Mouse (Mus musculus) lung, embryonic 14.5 days (tissue): ENCODE measurements around the gene Ampd1. TPM values are rescaled to one million over a fixed set of nuclear protein-coding genes. Genes with fewer than 3 reads are reported as not detected.

Experiments
- ATAC-seq: fragments of 200-750 bp; cut with Nextera tagmentation; 2 replicates; pipeline ENCODE4 v1.8.0; 2017; ENCODE audit warnings: mild to moderate bottlenecking, moderate TSS enrichment, moderate library complexity; ENCODE audit not compliant: insufficient read depth
- DNase-seq: peaks from one replicate; pipeline ENCODE4 v3.0.0-alpha.2; 2015
- H3K27ac ChIP-seq: fragments of 300-500 bp; sonication (generic); 2 replicates; pipeline ENCODE4 v1.5.1; 2014; ENCODE audit warnings: low read depth, mild to moderate bottlenecking, moderate library complexity
- H3K27me3 ChIP-seq: fragments of 300-500 bp; sonication (generic); 2 replicates; pipeline ENCODE4 v1.6.1; 2014; ENCODE audit warnings: low read length, control low read depth; ENCODE audit not compliant: insufficient read depth
- H3K36me3 ChIP-seq: fragments of 300-500 bp; sonication (generic); 2 replicates; pipeline ENCODE4 v1.6.1; 2014; ENCODE audit warnings: control low read depth; ENCODE audit not compliant: insufficient read depth
- H3K4me1 ChIP-seq: fragments of 300-500 bp; sonication (generic); 2 replicates; pipeline ENCODE4 v1.6.1; 2014; ENCODE audit warnings: antibody characterized with exemption, control low read depth; ENCODE audit not compliant: insufficient read depth
- H3K4me2 ChIP-seq: fragments of 300-500 bp; sonication (generic); 2 replicates; pipeline ENCODE4 v1.6.1; 2014; ENCODE audit warnings: mild to moderate bottlenecking
- H3K4me3 ChIP-seq: fragments of 300-500 bp; sonication (generic); 2 replicates; pipeline ENCODE4 v1.5.1; 2014; ENCODE audit warnings: low read depth, low read length
- H3K9ac ChIP-seq: fragments of 300-500 bp; sonication (generic); 2 replicates; pipeline ENCODE4 v1.6.1; 2014
- H3K9me3 ChIP-seq: fragments of 300-500 bp; sonication (generic); 2 replicates; pipeline ENCODE4 v1.6.1; 2016; ENCODE audit warnings: low read depth, low read length, control low read depth
- CTCF ChIP-seq: IDR thresholded peaks from 2 replicates; pipeline ENCODE4 v1.5.1; 2016; ENCODE audit warnings: antibody characterized with exemption, low read depth
- WGBS: fragments of 180-500 bp; shearing (Covaris S2); extraction: QIAGEN DNeasy Blood & Tissue Kit; methylation state at CpG from one replicate; pipeline ENCODE4 v1.1.7; 2014; 5-methylcytosine and 5-hydroxymethylcytosine counted together
- polyA plus RNA-seq: library from polyadenylated mRNA; unstranded; fragments of >200 nt; fragmentation: Nextera tagmentation; extraction: Ambion mirVana; gene quantifications from 2 replicates; pipeline ENCODE4 v1.2.1, GENCODE M21; 2014

The Ampd1 gene
- polyA plus RNA-seq, 1 experiment from 2014 or later = 0.20 TPM

DNA sequence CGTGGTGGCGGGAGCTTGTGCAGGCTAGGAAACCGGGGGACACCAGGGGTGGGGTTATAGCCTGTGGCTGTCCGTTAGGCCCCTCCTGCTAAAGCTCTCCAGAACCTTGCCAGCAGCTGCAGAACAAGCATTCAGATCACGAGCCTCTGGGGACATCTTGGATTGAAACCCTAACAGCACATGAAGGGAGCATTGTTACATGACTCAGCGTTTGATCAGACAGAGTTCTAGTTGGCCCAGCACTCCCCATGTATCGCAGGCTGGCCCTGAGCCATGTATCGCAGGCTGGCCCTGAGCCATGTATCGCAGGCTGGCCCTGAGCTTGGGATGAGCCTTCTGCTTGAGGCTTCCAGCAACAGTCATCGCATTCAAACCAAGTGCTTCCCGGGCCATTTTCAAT, 67.5 kb downstream of the Ampd1 start:
- no peak for DNase-seq
- no peak overlapping the region for H3K9ac ChIP-seq
- no peak overlapping the region for H3K4me3 ChIP-seq
- no peak for TF ChIP-seq CTCF
- no peaks in the 10 kb centered on the region for H3K27me3 ChIP-seq
- H3K4me2 ChIP-seq = no peak overlapping the region
- H3K9me3 ChIP-seq = no peaks in the 10 kb centered on the region
- 82% methylated on average over 11 of the region's 11 CpGs for WGBS
- ATAC-seq = 0 out of 2 replicates have a peak, but pooled peaks have one; percentile 41
- no peaks in the 10 kb centered on the region for H3K4me1 ChIP-seq
- H3K36me3 ChIP-seq = peaks cover 5% of the 10 kb centered on the region; the same call in 1 of the 2 replicates
- H3K27ac ChIP-seq = no peak overlapping the region

DNA sequence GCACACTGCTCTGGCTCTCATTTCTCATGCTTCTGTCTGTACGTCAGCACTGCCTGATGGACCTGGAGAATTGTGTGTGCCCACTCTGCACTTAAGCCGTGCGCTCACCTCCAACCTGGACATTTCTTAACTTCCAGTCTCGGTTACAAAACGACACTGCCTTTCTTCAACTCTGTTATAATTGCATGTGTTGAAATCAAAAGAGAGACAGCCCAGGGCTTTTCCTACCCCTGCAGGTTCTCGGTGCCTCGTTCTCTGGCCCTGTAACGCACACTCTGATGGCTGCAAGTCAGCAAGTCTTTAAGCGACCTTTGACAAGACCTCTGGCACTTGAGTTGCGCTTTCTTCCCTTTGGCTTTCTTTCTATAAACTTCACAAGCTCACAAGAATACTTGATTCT, 68.6 kb downstream of the Ampd1 start:
- DNase-seq = no peak
- Histone ChIP-seq H3K27ac (no peak overlapping the region), H3K4me1 (no peaks in the 10 kb centered on the region), H3K9ac (no peak overlapping the region), H3K9me3 (no peaks in the 10 kb centered on the region), H3K36me3 (peaks cover 4% of the 10 kb centered on the region; the same call in 1 of the 2 replicates), H3K4me2 (no peak overlapping the region), H3K27me3 (no peaks in the 10 kb centered on the region), H3K4me3 (no peak overlapping the region)
- WGBS = 79% methylated on average over 10 of the region's 10 CpGs
- ATAC-seq = no peak
- TF ChIP-seq CTCF = no peak

DNA sequence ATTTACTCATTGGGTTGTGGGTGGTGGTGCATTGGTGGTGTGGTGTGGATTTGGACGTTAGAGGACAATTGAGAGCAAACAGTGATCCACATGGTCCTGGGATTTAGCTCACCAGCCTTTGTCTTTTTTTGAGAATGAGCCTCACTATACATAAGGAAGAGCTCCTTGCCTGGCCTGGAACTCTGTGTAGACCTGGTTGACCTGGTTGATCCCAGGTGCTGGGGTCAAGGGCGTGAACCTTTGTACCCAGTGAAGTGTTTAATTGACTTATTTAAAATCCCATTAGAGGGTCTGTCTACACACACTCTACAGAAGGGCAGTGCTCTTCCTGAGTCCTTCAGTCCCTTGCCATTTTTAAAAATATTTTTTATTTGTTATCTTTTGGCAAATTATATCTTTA, 71.5 kb downstream of the Ampd1 start:
- Histone ChIP-seq H3K27ac (no peak overlapping the region), H3K4me1 (no peaks in the 10 kb centered on the region), H3K4me2 (no peak overlapping the region), H3K36me3 (0 out of 2 replicates have a peak, but pooled peaks cover 4% of the 10 kb centered on the region), H3K9ac (no peak overlapping the region), H3K27me3 (no peaks in the 10 kb centered on the region), H3K9me3 (no peaks in the 10 kb centered on the region), H3K4me3 (no peak overlapping the region)
- DNase-seq (no peak), ATAC-seq (no peak)
- TF ChIP-seq CTCF = no peak
- 70% methylated on average over 2 of the region's 2 CpGs for WGBS

DNA sequence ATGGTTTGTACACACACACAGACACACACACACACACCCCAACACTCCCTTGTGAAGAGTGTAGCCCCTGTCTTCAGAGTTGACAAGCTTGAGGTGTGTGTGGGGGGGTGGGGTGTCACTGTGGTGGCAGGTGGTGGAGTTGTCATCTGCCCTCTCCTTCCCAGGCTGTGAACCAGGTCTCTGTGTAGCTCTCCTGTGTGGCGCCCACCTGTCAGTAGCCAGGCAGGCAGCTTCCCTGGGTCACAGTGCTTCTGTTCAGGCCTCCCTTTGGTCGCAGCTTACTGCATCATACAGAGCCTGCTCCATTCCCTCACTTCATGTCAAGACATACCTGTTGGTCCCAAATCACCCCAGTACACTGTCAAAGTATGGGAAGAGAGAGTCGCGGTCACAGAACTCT, 72.0 kb downstream of the Ampd1 start:
- H3K27ac ChIP-seq = no peak overlapping the region
- no peak for TF ChIP-seq CTCF
- DNase-seq = no peak
- H3K9ac ChIP-seq = no peak overlapping the region
- no peak overlapping the region for H3K4me2 ChIP-seq
- no peaks in the 10 kb centered on the region for H3K4me1 ChIP-seq
- no peaks in the 10 kb centered on the region for H3K27me3 ChIP-seq
- H3K36me3 ChIP-seq = 0 out of 2 replicates have a peak, but pooled peaks cover 4% of the 10 kb centered on the region
- no peak for ATAC-seq
- H3K4me3 ChIP-seq = no peak overlapping the region
- H3K9me3 ChIP-seq = no peaks in the 10 kb centered on the region
- 80% methylated on average over 4 of the region's 4 CpGs for WGBS

DNA sequence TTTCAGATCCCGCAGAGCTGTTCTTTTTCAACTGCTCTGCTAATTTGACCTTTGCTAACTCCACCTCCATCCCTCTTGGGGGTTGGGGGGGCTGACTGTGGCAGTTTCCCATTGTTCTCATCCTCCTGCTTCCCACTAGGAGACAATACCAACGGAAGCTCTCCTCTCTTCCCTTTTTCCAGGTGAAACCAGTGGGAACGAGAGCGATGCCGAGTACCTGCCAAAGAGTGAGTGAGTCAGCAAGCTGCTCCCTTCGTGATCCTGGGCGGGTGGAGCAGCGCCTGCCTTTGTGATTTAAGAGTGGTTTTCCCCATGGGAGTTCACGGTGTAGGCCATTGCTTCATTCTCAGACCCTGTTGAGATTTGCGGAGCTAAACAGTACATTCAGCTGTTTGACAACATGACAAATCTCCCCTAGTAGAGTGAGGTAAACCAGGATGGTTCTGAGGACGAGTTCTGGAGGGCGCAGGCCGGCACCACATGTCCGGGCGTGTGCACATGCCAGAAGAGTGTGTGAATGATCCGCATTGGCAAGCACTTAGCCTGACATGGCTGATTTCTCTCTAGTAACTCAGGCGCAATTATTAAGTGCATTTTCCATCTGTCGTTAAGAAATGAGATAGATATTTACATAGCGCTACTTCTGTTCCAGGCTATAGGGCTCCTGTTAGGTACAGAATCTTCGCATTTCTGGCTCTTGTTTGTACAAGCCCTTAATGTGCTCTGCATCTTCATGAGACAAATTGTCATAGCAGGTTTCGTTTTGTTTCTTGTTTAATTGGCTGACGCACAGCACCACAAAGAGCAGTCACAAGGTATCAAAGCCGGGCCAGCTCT, 72.7 kb downstream of the Ampd1 start:
- H3K9me3 ChIP-seq = no peaks in the 10 kb centered on the region
- ATAC-seq = no peak
- no peak overlapping the region for H3K27ac ChIP-seq
- H3K27me3 ChIP-seq = no peaks in the 10 kb centered on the region
- H3K9ac ChIP-seq = no peak overlapping the region
- DNase-seq = no peak
- 0 out of 2 replicates have a peak, but pooled peaks cover 4% of the 10 kb centered on the region for H3K36me3 ChIP-seq
- H3K4me2 ChIP-seq = no peak overlapping the region
- H3K4me3 ChIP-seq = no peak overlapping the region
- no peak for TF ChIP-seq CTCF
- no peaks in the 10 kb centered on the region for H3K4me1 ChIP-seq
- 63% methylated on average over 23 of the region's 23 CpGs for WGBS

DNA sequence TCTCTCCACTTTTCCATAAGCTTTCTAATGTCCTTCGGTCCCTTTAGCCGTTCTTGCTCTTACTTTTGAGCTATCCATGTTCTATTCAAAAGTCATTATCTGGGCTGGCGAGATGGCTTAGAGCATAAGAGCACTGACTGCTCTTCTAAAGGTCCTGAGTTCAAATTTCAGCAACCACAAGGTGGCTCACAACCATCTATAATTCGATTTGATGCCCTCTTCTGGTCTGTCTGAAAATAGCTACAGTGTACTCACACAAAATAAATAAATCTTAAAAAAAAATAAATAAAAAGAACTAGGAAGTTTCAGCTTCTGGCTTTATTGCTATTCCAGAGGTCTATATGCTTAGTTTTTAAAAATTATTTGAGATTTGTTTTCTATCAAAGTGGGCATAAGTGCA, 74.0 kb downstream of the Ampd1 start:
- H3K4me2 ChIP-seq = no peak overlapping the region
- H3K4me1 ChIP-seq = no peaks in the 10 kb centered on the region
- no peak for TF ChIP-seq CTCF
- DNase-seq = no peak
- no peaks in the 10 kb centered on the region for H3K9me3 ChIP-seq
- no peak for ATAC-seq
- no peak overlapping the region for H3K4me3 ChIP-seq
- H3K27me3 ChIP-seq = no peaks in the 10 kb centered on the region
- H3K36me3 ChIP-seq = 0 out of 2 replicates have a peak, but pooled peaks cover 4% of the 10 kb centered on the region
- 80% methylated on average over 4 of the region's 4 CpGs for WGBS
- H3K9ac ChIP-seq = no peak overlapping the region
- no peak overlapping the region for H3K27ac ChIP-seq

DNA sequence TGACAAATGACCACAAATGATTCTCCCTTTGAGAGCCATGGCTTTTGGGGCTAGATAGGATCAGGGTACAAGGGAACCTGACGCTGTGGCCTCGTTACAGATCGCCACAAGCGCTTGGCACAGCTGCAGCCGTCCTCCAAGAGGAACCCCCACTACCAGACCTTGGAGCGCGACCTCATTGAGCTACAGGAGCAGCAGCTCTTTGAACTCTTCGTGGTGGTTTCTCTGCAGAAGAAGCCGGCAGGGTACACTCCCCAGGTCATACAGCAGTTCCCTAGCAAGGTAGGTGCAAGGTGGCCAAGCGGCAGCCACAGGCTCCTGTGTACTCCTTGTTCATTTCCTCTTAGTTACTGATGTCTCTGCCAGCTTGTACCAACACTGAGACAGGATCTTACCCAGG, 75.1 kb downstream of the Ampd1 start:
- Histone ChIP-seq H3K4me2 (no peak overlapping the region), H3K27me3 (no peaks in the 10 kb centered on the region), H3K9me3 (no peaks in the 10 kb centered on the region), H3K27ac (no peak overlapping the region), H3K36me3 (0 out of 2 replicates have a peak, but pooled peaks cover 11% of the 10 kb centered on the region), H3K4me3 (no peak overlapping the region), H3K9ac (no peak overlapping the region), H3K4me1 (no peaks in the 10 kb centered on the region)
- no peak for ATAC-seq
- WGBS = 87% methylated on average over 10 of the region's 10 CpGs
- TF ChIP-seq CTCF = no peak
- DNase-seq = no peak

Other genes starting within 250 kb of the Ampd1 start
- gene Sycp1, start 137.9 kb upstream of the Ampd1 start, polyA plus RNA-seq = not detected in 2 replicates
- gene Nr1h5, start 109.9 kb upstream of the Ampd1 start, polyA plus RNA-seq = not detected in 2 replicates
- gene Sike1, start 78.3 kb upstream of the Ampd1 start, polyA plus RNA-seq = 63.9 and 68.6 TPM in 2 replicates
- gene Csde1, start 53.6 kb upstream of the Ampd1 start, polyA plus RNA-seq = 439 and 441 TPM in 2 replicates
- 115 and 117 TPM in 2 replicates for gene Nras, start 15.7 kb upstream of the Ampd1 start, polyA plus RNA-seq
- gene Dennd2c, start 28.6 kb downstream of the Ampd1 start, polyA plus RNA-seq = 5.2 and 5.8 TPM in 2 replicates
- 190 and 192 TPM in 2 replicates for gene Bcas2, start 97.6 kb downstream of the Ampd1 start, polyA plus RNA-seq
- gene Trim33, start 205.3 kb downstream of the Ampd1 start, polyA plus RNA-seq = 28.9 and 30.0 TPM in 2 replicates